Mouse (Mus musculus) Patski (cell line): ENCODE results near the gene Klrk1. TPM values are rescaled to one million over a fixed set of nuclear protein-coding genes. Genes with fewer than 3 reads are reported as not detected.
A peak's percentile ranks its signal among the peaks of the same experiment; 100 is the strongest.

Source experiments
- ATAC-seq: fragments of 100-300 bp; one replicate; pipeline ENCODE4 v1.8.0; 2021
- CTCF ChIA-PET: fragments of 350-600 bp; sonication (Branson Sonifier 250); formaldehyde crosslinking; loops from one replicate; lab custom pipeline; 2022; ENCODE audit warnings: inconsistent platforms; lab: Charles Lee
- POLR2A ChIA-PET: fragments of 350-600 bp; sonication (Branson Sonifier 250); formaldehyde crosslinking; loops from one replicate; lab custom pipeline; 2022; ENCODE audit warnings: antibody characterized with exemption, inconsistent platforms; lab: Charles Lee
- DNase-seq: peaks from one replicate; pipeline ENCODE4 v3.0.0-alpha.2; 2011; ENCODE audit warnings: low read depth, low spot score
- H3K27me3 ChIP-seq: fragments of 371-371 bp; one replicate; pipeline ENCODE4 v1.5.1; 2021
- CTCF ChIP-seq: fragments of 100-300 bp; IDR thresholded peaks from one replicate; pipeline ENCODE4 v1.5.1; 2021
- in situ Hi-C: fragments of 300-500 bp; cut with MboI; formaldehyde crosslinking; loops from 3 replicates; pipeline ENCODE4 v1.11.1; 2018; ENCODE audit warnings: low pct_unique_long_range_greater_than_20kb, mixed read lengths
- polyA plus RNA-seq: library from polyadenylated mRNA; unstranded; gene quantifications from one replicate; pipeline ENCODE4 v1.2.3, GENCODE M21; 2021

Klrk1 gene
- polyA plus RNA-seq, 1 experiment from 2014 or later, result not detected

GRCm38 (mm10) chr6:129575315-129575714 lies 48.3 kb downstream of the Klrk1 start:
- in situ Hi-C loops, result loop anchor here (5.0 kb wide), 1 partner anchor 1777 kb away; the partner anchor contains the start of gene Styk1
- ChIA-PET POLR2A (no interaction called here), CTCF (interaction anchor here (0.7 to 1.6 kb wide), 6 partner anchors 9 to 1843 kb away, joined by 3 to 6 read pairs (median 4); no protein-coding TSS in a partner anchor)
- H3K27me3 ChIP-seq, result peaks cover 45% of the 10 kb centered on the region
- ATAC-seq, result peak; percentile 87
- no peak for DNase-seq
- peak; percentile 45 for TF ChIP-seq CTCF

- in situ Hi-C loops, result no loop called here
- CTCF ChIA-PET, result interaction anchor here (1.7 to 2.0 kb wide), 2 partner anchors 10 to 21 kb away, joined by 4 to 7 read pairs; no protein-coding TSS in a partner anchor
- peaks cover 28% of the 10 kb centered on the region for H3K27me3 ChIP-seq
- no peak for TF ChIP-seq CTCF
- POLR2A ChIA-PET, result no interaction called here
- ATAC-seq (no peak), DNase-seq (no peak)
These were observed 58.4 kb downstream of the Klrk1 start for GRCm38 (mm10) chr6:129565257-129565656.

Other genes with a start within 250 kb of the Klrk1 start
- not detected for gene Clec12b, start 238.0 kb downstream of the Klrk1 start, polyA plus RNA-seq
- gene Clec1b, start 226.6 kb downstream of the Klrk1 start, polyA plus RNA-seq, result not detected
- gene Clec9a, start 215.0 kb downstream of the Klrk1 start, polyA plus RNA-seq, result not detected
- gene Clec1a, start 171.9 kb downstream of the Klrk1 start, polyA plus RNA-seq, result not detected
- not detected for gene Olr1, start 116.7 kb downstream of the Klrk1 start, polyA plus RNA-seq
- gene Tmem52b, start 111.3 kb downstream of the Klrk1 start, polyA plus RNA-seq, result 0.19 TPM
- 203 TPM for gene Gabarapl1, start 90.7 kb downstream of the Klrk1 start, polyA plus RNA-seq
- gene Klre1, start 46.0 kb downstream of the Klrk1 start, polyA plus RNA-seq, result not detected
- gene Klrd1, start 32.1 kb downstream of the Klrk1 start, polyA plus RNA-seq, result not detected
- gene Klrc3, start 19.5 kb upstream of the Klrk1 start, polyA plus RNA-seq, result not detected
- not detected for gene Klrc2, start 36.8 kb upstream of the Klrk1 start, polyA plus RNA-seq
- not detected for gene Klrc1, start 55.1 kb upstream of the Klrk1 start, polyA plus RNA-seq
- not detected for gene Klri1, start 93.3 kb upstream of the Klrk1 start, polyA plus RNA-seq
- gene Klri2, start 116.6 kb upstream of the Klrk1 start, polyA plus RNA-seq, result not detected
- not detected for gene Gm156, start 160.4 kb upstream of the Klrk1 start, polyA plus RNA-seq
- not detected for gene Gm17631, start 238.8 kb upstream of the Klrk1 start, polyA plus RNA-seq